Mouse (Mus musculus) liver, embryonic 14.5 days (tissue): ENCODE measurements at regions not wholly inside any gene's neighbourhood (a gene's known extent, or its start where the extent isn't known, plus 50 kb on each side); places are given as distances from the start of the nearest gene placed in this dataset.

ENCODE experiments used
- ATAC-seq: fragments of 200-750 bp; cut with Nextera tagmentation; 2 replicates; pipeline ENCODE4 v1.8.0; 2017; ENCODE audit warnings: moderate number of reproducible peaks, mild to moderate bottlenecking, moderate library complexity; ENCODE audit not compliant: insufficient read depth
- DNase-seq, 3 experiments: peaks; one replicate each; pipeline ENCODE4 v3.0.0-alpha.2; 2012 to 2013; ENCODE audit warnings: low read depth in 3 of 3, low spot score in 3 of 3
- H3K27ac ChIP-seq: fragments of 300-500 bp; sonication (generic); 2 replicates; pipeline ENCODE4 v1.5.1; 2014; ENCODE audit warnings: moderate library complexity, mild to moderate bottlenecking, control low read depth, inconsistent platforms
- H3K27me3 ChIP-seq: fragments of 300-500 bp; sonication (generic); 2 replicates; pipeline ENCODE4 v1.6.1; 2014; ENCODE audit warnings: mild to moderate bottlenecking, low read length, moderate library complexity; ENCODE audit not compliant: control insufficient read depth, insufficient read depth
- H3K36me3 ChIP-seq: fragments of 300-500 bp; sonication (generic); replicated peaks from 2 replicates; pipeline ENCODE4 v1.6.1; 2014; ENCODE audit warnings: low read depth; ENCODE audit not compliant: control insufficient read depth, insufficient read depth
- H3K4me1 ChIP-seq, 2 experiments: fragments of 200-500 bp in 1 of 2; fragments of 300-500 bp in 1 of 2; sonication (generic) in 1 of 2; replicated peaks; 2 replicates each; pipeline ENCODE4 v1.6.1; 2012 to 2014; ENCODE audit warnings: antibody characterized with exemption in 1 of 2, inconsistent platforms in 1 of 2, low read length in 1 of 2; ENCODE audit not compliant: control insufficient read depth in 2 of 2, insufficient read depth in 2 of 2
- H3K4me2 ChIP-seq: fragments of 300-500 bp; sonication (generic); 2 replicates; pipeline ENCODE4 v1.6.1; 2014; ENCODE audit warnings: low read depth, mild to moderate bottlenecking, control low read depth, moderate library complexity
- H3K4me3 ChIP-seq, 2 experiments: fragments of 200-500 bp in 1 of 2; fragments of 300-500 bp in 1 of 2; sonication (generic) in 1 of 2; 2 replicates each; pipeline ENCODE4 v1.5.1; 2012 to 2014; ENCODE audit warnings: low read depth in 2 of 2, low read length in 2 of 2, mild to moderate bottlenecking in 2 of 2, control low read depth in 1 of 2, inconsistent platforms in 1 of 2, moderate library complexity in 1 of 2; ENCODE audit not compliant: insufficient read depth in 1 of 2
- H3K9ac ChIP-seq: fragments of 300-500 bp; sonication (generic); replicated peaks from 2 replicates; pipeline ENCODE4 v1.6.1; 2014; ENCODE audit warnings: mild to moderate bottlenecking, control low read depth, moderate library complexity
- H3K9me3 ChIP-seq: fragments of 300-500 bp; sonication (generic); 2 replicates; pipeline ENCODE4 v1.6.1; 2016; ENCODE audit warnings: low read length, mixed read lengths; ENCODE audit not compliant: control insufficient read depth
- CTCF ChIP-seq: IDR thresholded peaks from 2 replicates; pipeline ENCODE4 v1.5.1; 2016; ENCODE audit warnings: antibody characterized with exemption, low read depth, control low read depth
- EP300 ChIP-seq: IDR thresholded peaks from 2 replicates; pipeline ENCODE4 v1.6.1; 2016; ENCODE audit warnings: antibody characterized with exemption, low read depth
- WGBS: fragments of 180-500 bp; shearing (Covaris S2); extraction: QIAGEN DNeasy Blood & Tissue Kit; methylation state at CpG from one replicate; pipeline ENCODE4 v1.1.7; 2014; ENCODE audit not compliant: insufficient replicate concordance; 5-methylcytosine and 5-hydroxymethylcytosine counted together

DNA sequence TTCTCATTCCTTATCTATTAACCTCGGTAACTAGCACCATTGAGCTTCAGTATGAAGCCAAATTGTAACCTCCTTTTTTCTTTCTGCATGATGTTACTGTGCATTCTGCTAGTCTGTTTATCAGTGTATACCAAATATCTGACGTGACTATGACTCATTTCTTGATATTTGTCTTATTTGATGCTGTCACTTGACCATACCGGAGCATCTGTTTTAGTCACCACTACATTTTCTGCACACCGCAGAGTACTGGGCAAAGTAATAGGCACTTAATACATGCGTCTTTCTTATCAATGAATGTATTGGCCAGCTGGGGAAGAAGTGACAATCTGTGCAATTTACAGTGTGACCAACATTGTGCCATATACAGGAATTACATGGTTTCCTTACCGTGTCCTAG, 289.0 kb downstream of the Ets1 start:
- Histone ChIP-seq H3K27ac (no peak overlapping the region), H3K36me3 (no peaks in the 10 kb centered on the region), H3K27me3 (no peaks in the 10 kb centered on the region), H3K4me3 (no peak overlapping the region), H3K9ac (no peak overlapping the region), H3K4me1 (no peaks in the 10 kb centered on the region), H3K4me2 (no peak overlapping the region), H3K9me3 (no peaks in the 10 kb centered on the region)
- ATAC-seq = no peak
- TF ChIP-seq EP300 (no peak), CTCF (no peak)
- WGBS = 63% methylated on average over 6 of the region's 6 CpGs
- no peak for DNase-seq

DNA sequence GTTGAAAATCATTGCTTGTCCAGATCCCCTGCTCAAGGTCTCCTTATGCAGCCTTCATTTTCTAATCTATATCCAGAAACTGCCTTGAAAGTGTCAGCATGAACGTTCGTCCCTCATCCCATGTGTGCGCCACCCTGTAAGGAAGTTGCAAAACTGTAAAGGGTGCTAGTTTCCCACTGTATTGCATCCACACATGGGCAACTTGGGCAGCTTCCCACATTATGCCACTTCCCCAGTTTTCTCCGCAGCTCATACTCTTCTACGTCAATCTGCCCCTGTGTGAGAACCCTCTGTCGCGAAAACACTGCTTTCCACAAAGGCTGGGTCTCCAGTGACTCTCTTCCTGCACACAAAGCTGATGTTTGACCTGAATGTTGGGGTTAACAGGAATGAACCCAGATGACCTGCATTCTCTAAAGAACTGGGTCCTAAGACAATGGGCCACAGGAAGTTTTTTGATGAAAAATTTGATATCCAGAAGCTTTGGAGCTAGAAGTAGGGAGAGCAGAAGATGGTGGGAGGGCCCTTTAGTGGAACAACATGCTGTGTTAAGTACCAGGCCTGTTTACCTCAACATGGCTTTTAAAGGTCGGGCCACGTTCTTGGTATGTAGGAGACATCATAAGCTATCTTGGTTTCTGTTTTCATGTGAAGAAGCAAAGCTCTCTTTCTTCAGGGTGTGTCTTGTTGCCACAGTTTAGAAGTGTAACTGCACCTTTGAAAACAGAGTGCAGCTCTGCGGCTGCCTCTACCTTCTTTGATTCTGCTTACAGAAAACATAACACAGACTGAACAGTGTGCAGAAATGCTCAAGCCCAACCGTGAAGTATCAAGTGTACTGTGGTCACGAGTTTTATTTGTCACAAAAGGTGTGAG, 289.9 kb downstream of the Ets1 start:
- Histone ChIP-seq H3K4me1 (no peaks in the 10 kb centered on the region), H3K4me3 (no peak overlapping the region), H3K9ac (no peak overlapping the region), H3K27me3 (no peaks in the 10 kb centered on the region), H3K9me3 (no peaks in the 10 kb centered on the region), H3K27ac (no peak overlapping the region), H3K4me2 (no peak overlapping the region), H3K36me3 (no peaks in the 10 kb centered on the region)
- no peak for TF ChIP-seq CTCF
- TF ChIP-seq EP300 = no peak
- 56% methylated on average over 12 of the region's 12 CpGs for WGBS
- ATAC-seq (no peak), DNase-seq (no peak)

DNA sequence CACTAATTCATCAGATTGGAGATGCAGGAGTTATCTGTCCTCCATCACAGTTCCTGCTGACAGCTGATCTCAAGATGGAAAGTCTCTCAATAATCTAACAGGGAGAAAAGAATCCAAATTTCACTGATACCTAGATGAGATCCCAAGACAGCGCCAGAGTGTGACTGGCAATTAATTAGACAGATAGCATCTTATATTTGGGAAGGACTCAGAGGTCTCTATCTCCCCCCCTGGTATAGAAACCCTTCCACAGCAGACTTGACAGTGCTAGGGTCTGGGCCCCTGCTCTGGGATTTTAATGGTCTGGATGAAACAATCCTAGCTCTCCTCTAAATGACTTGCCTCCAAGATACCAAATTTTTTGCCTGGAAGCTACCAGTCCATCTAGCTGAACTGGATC, 291.6 kb downstream of the Ets1 start:
- Histone ChIP-seq H3K9ac (no peak overlapping the region), H3K36me3 (no peaks in the 10 kb centered on the region), H3K27me3 (no peaks in the 10 kb centered on the region), H3K4me1 (no peaks in the 10 kb centered on the region), H3K4me2 (no peak overlapping the region), H3K27ac (no peak overlapping the region), H3K9me3 (no peaks in the 10 kb centered on the region), H3K4me3 (no peak overlapping the region)
- 64% methylated on average over 1 of the region's 1 CpGs for WGBS
- ATAC-seq (no peak), DNase-seq (no peak)
- TF ChIP-seq EP300 (no peak), CTCF (no peak)

DNA sequence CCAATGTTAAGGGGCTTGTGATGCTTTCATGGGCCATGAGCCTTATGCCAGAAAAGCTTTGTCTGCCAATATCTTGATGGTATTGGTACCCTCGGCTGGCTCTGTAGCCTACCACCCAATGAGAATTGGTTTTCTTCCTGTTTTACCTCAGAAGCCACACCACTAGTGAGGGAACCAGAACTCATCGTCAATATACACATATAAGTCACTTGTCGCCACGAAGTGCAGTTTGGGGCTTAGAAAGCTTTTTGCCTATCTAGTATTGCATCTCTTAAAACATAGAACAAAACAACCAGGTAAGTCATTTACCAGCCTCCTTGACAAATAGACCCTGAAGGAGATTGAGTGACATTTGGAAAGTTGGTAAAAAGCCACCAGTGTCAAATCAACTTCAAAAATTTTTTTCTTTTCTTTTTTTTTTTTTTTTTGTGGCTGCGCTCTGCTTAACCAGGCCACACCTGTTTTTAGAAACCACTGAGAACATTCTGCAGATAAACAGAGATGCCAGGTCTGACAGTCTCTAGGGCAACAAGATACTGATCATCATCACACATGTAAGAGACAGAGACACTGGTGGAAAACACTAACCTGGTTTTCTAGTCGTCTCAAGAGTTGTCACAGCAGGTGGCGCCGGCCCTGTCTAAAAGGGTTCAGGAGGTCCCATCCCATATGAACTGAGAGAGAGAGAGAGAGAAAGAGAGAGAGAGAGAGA, 292.4 kb downstream of the Ets1 start:
- H3K27me3 ChIP-seq = no peaks in the 10 kb centered on the region
- no peak overlapping the region for H3K9ac ChIP-seq
- WGBS = 75% methylated on average over 8 of the region's 8 CpGs
- no peak overlapping the region for H3K4me2 ChIP-seq
- DNase-seq (no peak), ATAC-seq (no peak)
- H3K36me3 ChIP-seq = no peaks in the 10 kb centered on the region
- H3K4me3 ChIP-seq = no peak overlapping the region
- no peaks in the 10 kb centered on the region for H3K4me1 ChIP-seq
- no peak for TF ChIP-seq EP300
- no peak for TF ChIP-seq CTCF
- no peak overlapping the region for H3K27ac ChIP-seq
- H3K9me3 ChIP-seq = no peaks in the 10 kb centered on the region

- no peak for DNase-seq
- H3K4me1 ChIP-seq = no peaks in the 10 kb centered on the region
- no peaks in the 10 kb centered on the region for H3K36me3 ChIP-seq
- ATAC-seq = no peak
- no peak overlapping the region for H3K9ac ChIP-seq
- H3K4me2 ChIP-seq = no peak overlapping the region
- WGBS = 46% methylated on average over 1 of the region's 1 CpGs
- H3K27me3 ChIP-seq = no peaks in the 10 kb centered on the region
- H3K4me3 ChIP-seq = no peak overlapping the region
- H3K27ac ChIP-seq = no peak overlapping the region
- H3K9me3 ChIP-seq = no peaks in the 10 kb centered on the region
- TF ChIP-seq EP300 = no peak
Measured at GRCm38 (mm10) chr9:32929331-32929730, 293.3 kb downstream of the Ets1 start.
